Mouse (Mus musculus) CH12.LX (cell line): ENCODE results near the gene BC051142. TPM values are rescaled to one million over a fixed set of nuclear protein-coding genes. Genes with fewer than 3 reads are reported as not detected.
A peak's percentile ranks its signal among the peaks of the same experiment; 100 is the strongest.

ENCODE experiments used
- DNase-seq: peaks from one replicate; pipeline ENCODE4 v3.0.0-alpha.2; 2013; ENCODE audit errors: extremely low read depth
- H3K27ac ChIP-seq: 2 replicates; pipeline ENCODE4 v1.5.1; 2012; ENCODE audit warnings: low read depth, mild to moderate bottlenecking, control low read depth, moderate library complexity; ENCODE audit not compliant: insufficient read depth
- H3K27me3 ChIP-seq: replicated peaks from 2 replicates; pipeline ENCODE3; 2012; ENCODE audit warnings: inconsistent platforms
- H3K36me3 ChIP-seq, 2 experiments: replicated peaks in 1 of 2; 2 replicates each; pipeline versions ENCODE3 to v1.6.1; 2012; ENCODE audit warnings: inconsistent platforms in 1 of 2, low read length in 1 of 2, mild to moderate bottlenecking in 1 of 2, mixed read lengths in 1 of 2, moderate library complexity in 1 of 2; ENCODE audit not compliant: control insufficient read depth in 1 of 2, insufficient read depth in 1 of 2
- H3K4me1 ChIP-seq, 2 experiments: 2 replicates each; pipeline ENCODE4 v1.6.1; 2012; ENCODE audit warnings: inconsistent platforms in 1 of 2, moderate library complexity in 1 of 2; ENCODE audit not compliant: insufficient read depth in 2 of 2, control insufficient read depth in 1 of 2
- H3K4me2 ChIP-seq: 2 replicates; pipeline ENCODE4 v1.6.1; 2012; ENCODE audit warnings: low read depth, mild to moderate bottlenecking, control low read depth; ENCODE audit not compliant: poor library complexity, insufficient read depth, severe bottlenecking
- H3K4me3 ChIP-seq, 3 experiments: fragments of 150-350 bp in 1 of 3; sonication (generic) in 1 of 3; replicated peaks in 1 of 3; 2 replicates each; pipeline versions ENCODE3 to v1.5.1; 2011 to 2012; ENCODE audit warnings: low read depth in 2 of 3, low read length in 2 of 3, mild to moderate bottlenecking in 2 of 3, moderate library complexity in 2 of 3, control low read depth in 1 of 3, improper control_type of control experiment in 1 of 3, inconsistent platforms in 1 of 3, mixed read lengths in 1 of 3; ENCODE audit not compliant: poor library complexity in 1 of 3
- H3K79me2 ChIP-seq: replicated peaks from 2 replicates; pipeline ENCODE4 v1.6.1; 2012; ENCODE audit warnings: mild to moderate bottlenecking, moderate library complexity; ENCODE audit not compliant: control insufficient read depth, poor library complexity, insufficient read depth, severe bottlenecking; ENCODE audit errors: extremely low read depth
- H3K9ac ChIP-seq: 2 replicates; pipeline ENCODE4 v1.6.1; 2012; ENCODE audit warnings: low read depth, mild to moderate bottlenecking, control low read depth, moderate library complexity; ENCODE audit not compliant: insufficient read depth
- H3K9me3 ChIP-seq: replicated peaks from 2 replicates; pipeline ENCODE3; 2012; ENCODE audit warnings: low read length, inconsistent platforms, mixed read lengths
- CHD2 ChIP-seq: IDR thresholded peaks from 2 replicates; pipeline ENCODE4 v1.6.1; 2011; ENCODE audit warnings: low read length, improper control_type of control experiment
- CTCF ChIP-seq, 2 experiments: IDR thresholded peaks in 1 of 2; conservative IDR thresholded peaks in 1 of 2; 2 replicates each; pipeline ENCODE4 v1.5.1; 2011 to 2012; ENCODE audit warnings: low read depth in 2 of 2, low read length in 2 of 2, improper control_type of control experiment in 1 of 2, inconsistent platforms in 1 of 2, mild to moderate bottlenecking in 1 of 2, moderate library complexity in 1 of 2
- E2F4 ChIP-seq: IDR thresholded peaks from 2 replicates; pipeline ENCODE4 v1.6.1; 2011; ENCODE audit warnings: low read depth, low read length, improper control_type of control experiment; ENCODE audit not compliant: insufficient replicate concordance
- GABPA ChIP-seq: IDR thresholded peaks from 2 replicates; pipeline ENCODE4 v1.6.1; 2012; ENCODE audit warnings: low read depth, low read length, improper control_type of control experiment, inconsistent platforms; ENCODE audit not compliant: insufficient replicate concordance
- HCFC1 ChIP-seq: IDR thresholded peaks from 2 replicates; pipeline ENCODE4 v1.6.1; 2012; ENCODE audit warnings: low read depth, mild to moderate bottlenecking, inconsistent platforms, low read length, improper control_type of control experiment
- IRF4 ChIP-seq: IDR thresholded peaks from 2 replicates; pipeline ENCODE4 v1.6.1; 2014; ENCODE audit warnings: low read depth, mild to moderate bottlenecking, inconsistent platforms, low read length, improper control_type of control experiment
- JUN ChIP-seq: IDR thresholded peaks from 2 replicates; pipeline ENCODE4 v1.6.1; 2011; ENCODE audit warnings: low read depth, mild to moderate bottlenecking, low read length, improper control_type of control experiment, moderate library complexity; ENCODE audit not compliant: insufficient read depth
- KAT2A ChIP-seq: IDR thresholded peaks from 2 replicates; pipeline ENCODE4 v1.6.1; 2012; ENCODE audit warnings: low read length, improper control_type of control experiment, inconsistent platforms; ENCODE audit not compliant: insufficient replicate concordance
- MAFK ChIP-seq: IDR thresholded peaks from 2 replicates; pipeline ENCODE4 v1.6.1; 2011; ENCODE audit warnings: low read length, improper control_type of control experiment; ENCODE audit not compliant: insufficient replicate concordance
- MAZ ChIP-seq: IDR thresholded peaks from 2 replicates; pipeline ENCODE4 v1.6.1; 2012; ENCODE audit warnings: low read depth, mild to moderate bottlenecking, inconsistent platforms, low read length, improper control_type of control experiment, moderate library complexity
- MEF2A ChIP-seq: IDR thresholded peaks from 2 replicates; pipeline ENCODE4 v1.6.1; 2014; ENCODE audit warnings: low read depth, mild to moderate bottlenecking, inconsistent platforms, low read length, improper control_type of control experiment, borderline replicate concordance
- NELFE ChIP-seq: IDR thresholded peaks from 2 replicates; pipeline ENCODE4 v1.6.1; 2011; ENCODE audit warnings: low read depth, low read length, improper control_type of control experiment
- NRF1 ChIP-seq: IDR thresholded peaks from 2 replicates; pipeline ENCODE4 v1.6.1; 2014; ENCODE audit warnings: low read depth, mild to moderate bottlenecking, inconsistent platforms, low read length, improper control_type of control experiment, moderate library complexity
- PAX5 ChIP-seq: IDR thresholded peaks from 2 replicates; pipeline ENCODE4 v1.6.1; 2012; ENCODE audit warnings: low read length, inconsistent platforms, mixed read lengths
- POLR2A ChIP-seq: IDR thresholded peaks from 2 replicates; pipeline ENCODE4 v1.6.1; 2011; ENCODE audit warnings: low read depth, mild to moderate bottlenecking, improper control_type of control experiment, low read length
- RAD21 ChIP-seq: IDR thresholded peaks from 2 replicates; pipeline ENCODE4 v1.6.1; 2011; ENCODE audit warnings: low read depth, mild to moderate bottlenecking, low read length, improper control_type of control experiment, moderate library complexity
- SIN3A ChIP-seq: IDR thresholded peaks from 2 replicates; pipeline ENCODE4 v1.6.1; 2012; ENCODE audit warnings: low read length, improper control_type of control experiment, inconsistent platforms
- SMC3 ChIP-seq: IDR thresholded peaks from 2 replicates; pipeline ENCODE4 v1.6.1; 2011; ENCODE audit warnings: low read depth, low read length, improper control_type of control experiment
- TCF12 ChIP-seq: IDR thresholded peaks from 2 replicates; pipeline ENCODE4 v1.6.1; 2014; ENCODE audit warnings: low read depth, mild to moderate bottlenecking, inconsistent platforms, low read length, improper control_type of control experiment
- UBTF ChIP-seq: IDR thresholded peaks from 2 replicates; pipeline ENCODE4 v1.6.1; 2012; ENCODE audit warnings: low read depth, mild to moderate bottlenecking, inconsistent platforms, low read length, improper control_type of control experiment, moderate library complexity
- USF1 ChIP-seq: IDR thresholded peaks from 2 replicates; pipeline ENCODE4 v1.6.1; 2014; ENCODE audit warnings: low read depth, mild to moderate bottlenecking, inconsistent platforms, low read length, improper control_type of control experiment
- USF2 ChIP-seq: conservative IDR thresholded peaks from 2 replicates; pipeline ENCODE4 v1.6.1; 2011; ENCODE audit warnings: low read depth, low read length, improper control_type of control experiment
- ZC3H11A ChIP-seq: IDR thresholded peaks from 2 replicates; pipeline ENCODE4 v1.6.1; 2012; ENCODE audit warnings: low read depth, mild to moderate bottlenecking, inconsistent platforms, low read length, improper control_type of control experiment
- ZKSCAN1 ChIP-seq: IDR thresholded peaks from 2 replicates; pipeline ENCODE4 v1.6.1; 2012; ENCODE audit warnings: low read depth, inconsistent platforms, low read length, improper control_type of control experiment, borderline replicate concordance
- ZMIZ1 ChIP-seq: IDR thresholded peaks from 2 replicates; pipeline ENCODE4 v1.6.1; 2012; ENCODE audit warnings: low read depth, mild to moderate bottlenecking, inconsistent platforms, low read length, improper control_type of control experiment
- dilution Hi-C: fragments of 300-500 bp; cut with MboI; formaldehyde crosslinking; loops from 2 replicates; pipeline ENCODE4 v1.14.3; 2020; ENCODE audit warnings: low sequenced_read_pairs; ENCODE audit not compliant: extremely low pct_unique_long_range_greater_than_20kb, extremely low pct_ligation_motif_present
- in situ Hi-C: fragments of 300-500 bp; cut with MboI; formaldehyde crosslinking; loops from 3 replicates; pipeline ENCODE4 v1.14.3; 2019; ENCODE audit warnings: low sequenced_read_pairs, low pct_ligation_motif_present, low pct_unique_long_range_greater_than_20kb, mixed read lengths
- polyA plus RNA-seq: library from polyadenylated mRNA; unstranded; fragments of >175 nt; gene quantifications from 2 replicates; pipeline ENCODE4 v1.2.1, GENCODE M21; 2012; ENCODE audit warnings: low read depth; ENCODE audit not compliant: insufficient read length
- total RNA-seq, 2 experiments: library from RNA; depleted of rRNA; stranded (reverse); fragments of 300-350 nt in 1 of 2; fragments of >200 nt in 1 of 2; gene quantifications; 2 replicates each; pipeline ENCODE4 v1.2.3; 2012 to 2014

The BC051142 gene
- total and polyA plus RNA-seq, 3 experiments: 0.28 to 0.83 TPM; not detected in 1

GRCm38 (mm10) chr17:34388513-34388912, 10.1 kb upstream of the BC051142 start:
- Histone ChIP-seq H3K79me2 (no peaks in the 10 kb centered on the region), H3K9me3 (peaks cover 2% of the 10 kb centered on the region), H3K27ac (no peak overlapping the region), H3K4me3 (no peak overlapping the region), H3K4me1 (peaks cover 10 to 32% of the 10 kb centered on the region in 2 experiments), H3K36me3 (no peaks in the 10 kb centered on the region), H3K4me2 (no peak overlapping the region), H3K9ac (no peak overlapping the region), H3K27me3 (no peaks in the 10 kb centered on the region)
- peak; percentile 51 for DNase-seq
- in situ Hi-C loops (no loop called here), dilution Hi-C loops (no loop called here)
- TF ChIP-seq SMC3: peak; percentile 80
- peak; percentile 22 to 75; a peak in 3 of 4 replicates for TF ChIP-seq CTCF (conservative IDR thresholded peaks at IDR 0.05 in 1 of 2, IDR thresholded peaks at IDR 0.05 in 1 of 2; ENCODE audit: low read depth in 2 of 2, low read length in 2 of 2)
- TF ChIP-seq CHD2: no peak
- peak; percentile 61 for TF ChIP-seq RAD21

GRCm38 (mm10) chr17:34391507-34391906, 7.1 kb upstream of the BC051142 start:
- in situ Hi-C loops: no loop called here
- dilution Hi-C loops: no loop called here
- Histone ChIP-seq H3K27ac (no peak overlapping the region), H3K79me2 (no peaks in the 10 kb centered on the region), H3K27me3 (no peaks in the 10 kb centered on the region), H3K9ac (peak overlapping the region; percentile 5; the same call in 1 of the 2 replicates), H3K4me1 (peaks cover 5 to 22% of the 10 kb centered on the region in 2 experiments), H3K36me3 (no peaks in the 10 kb centered on the region), H3K9me3 (no peaks in the 10 kb centered on the region), H3K4me3 (no peak overlapping the region), H3K4me2 (peak overlapping the region; percentile 51)
- no peak for TF ChIP-seq POLR2A
- no peak for TF ChIP-seq CTCF (conservative IDR thresholded peaks at IDR 0.05 in 1 of 2, IDR thresholded peaks at IDR 0.05 in 1 of 2; ENCODE audit: low read depth in 2 of 2, low read length in 2 of 2)
- TF ChIP-seq GABPA: no peak
- no peak for TF ChIP-seq JUN
- TF ChIP-seq SIN3A: no peak
- no peak for TF ChIP-seq KAT2A
- no peak for TF ChIP-seq NELFE
- DNase-seq: no peak

- Histone ChIP-seq H3K79me2 (no peaks in the 10 kb centered on the region), H3K9me3 (no peaks in the 10 kb centered on the region), H3K27ac (no peak overlapping the region), H3K4me3 (peak overlapping the region in 2 of 3 experiments; percentile 31 to 58), H3K36me3 (no peaks in the 10 kb centered on the region), H3K27me3 (no peaks in the 10 kb centered on the region), H3K4me1 (peaks cover 4 to 18% of the 10 kb centered on the region in 2 experiments), H3K4me2 (peak overlapping the region; percentile 63), H3K9ac (peak overlapping the region; percentile 35; the same call in 1 of the 2 replicates)
- DNase-seq: no peak
- dilution Hi-C loops: no loop called here
- in situ Hi-C loops: no loop called here
- TF ChIP-seq JUN: no peak
- 0 out of 2 replicates have a peak, but pooled peaks have one; percentile 27 for TF ChIP-seq MAZ
- no peak for TF ChIP-seq IRF4
- peak; percentile 27; the same call in 1 of the 2 replicates for TF ChIP-seq POLR2A
- no peak for TF ChIP-seq USF1
- no peak for TF ChIP-seq PAX5
- no peak for TF ChIP-seq ZMIZ1
- no peak for TF ChIP-seq RAD21
- no peak for TF ChIP-seq NRF1
- TF ChIP-seq MEF2A: no peak
- no peak for TF ChIP-seq USF2
- TF ChIP-seq HCFC1: peak; percentile 30; the same call in 1 of the 2 replicates
- no peak for TF ChIP-seq TCF12
- TF ChIP-seq ZC3H11A: no peak
- TF ChIP-seq E2F4: peak; percentile 52; the same call in 1 of the 2 replicates
- no peak for TF ChIP-seq GABPA
- no peak for TF ChIP-seq MAFK
- no peak for TF ChIP-seq UBTF
- no peak for TF ChIP-seq ZKSCAN1
- no peak for TF ChIP-seq CHD2
Observed at GRCm38 (mm10) chr17:34392321-34392720, 6.3 kb upstream of the BC051142 start.
